Mouse (Mus musculus) heart, embryonic 11.5 days (tissue): ENCODE data around the gene H2afy. TPM values are rescaled to one million over a fixed set of nuclear protein-coding genes. Genes with fewer than 3 reads are reported as not detected.

ENCODE experiments used
- polyA plus RNA-seq: library from polyadenylated mRNA; unstranded; fragments of >200 nt; fragmentation: Nextera tagmentation; extraction: Ambion mirVana; gene quantifications from 2 replicates; pipeline ENCODE4 v1.2.1, GENCODE M21; 2014

Gene H2afy
- polyA plus RNA-seq, 1 experiment from 2014 or later, result 162 TPM

Other genes starting within 250 kb of the H2afy start
- gene Tifab, start 42.5 kb upstream of the H2afy start, polyA plus RNA-seq, result 0.33 and 0.55 TPM in 2 replicates
- 0.09 TPM in 1 of 2 replicates, not detected in the other for gene Neurog1, start 115.8 kb upstream of the H2afy start, polyA plus RNA-seq
- 1.7 and 3.2 TPM in 2 replicates for gene Cxcl14, start 160.2 kb upstream of the H2afy start, polyA plus RNA-seq